Mouse (Mus musculus) spleen, adult 18-20 months (tissue): ENCODE measurements around the gene Map2k5.

Experiments
- DNase-seq, 2 experiments: peaks; one replicate each; pipeline ENCODE4 v3.0.0; 2022; ENCODE audit warnings: mixed read lengths in 2 of 2

The Map2k5 gene

GRCm38 (mm10) chr9:63377270-63378142 is at the start of gene Map2k5:
Gene Map2k5, minus strand, starts transcription at chr9:63377902.
- peak; percentile 83 to 91 for DNase-seq

- DNase-seq, result no peak
Observed at GRCm38 (mm10) chr9:63421096-63421736, 43.5 kb upstream of the Map2k5 start.

GRCm38 (mm10) chr9:63420396-63420795 is 42.7 kb upstream of the Map2k5 start:
- DNase-seq, result no peak

GRCm38 (mm10) chr9:63400176-63400575 is 22.5 kb upstream of the Map2k5 start:
- no peak for DNase-seq

- no peak for DNase-seq
Observed at GRCm38 (mm10) chr9:63399463-63399815, 21.7 kb upstream of the Map2k5 start.

GRCm38 (mm10) chr9:63398611-63399462 is 21.1 kb upstream of the Map2k5 start, which contains the start of gene 2300009A05Rik:
Gene 2300009A05Rik, minus strand, starts transcription at chr9:63399246.
- DNase-seq, result peak; percentile 97 to 98

- DNase-seq, result no peak
Observed at GRCm38 (mm10) chr9:63395612-63396011, 17.9 kb upstream of the Map2k5 start.

- no peak for DNase-seq
Observed at GRCm38 (mm10) chr9:63391307-63391706, 13.6 kb upstream of the Map2k5 start.

GRCm38 (mm10) chr9:63382761-63383160 is 5.1 kb upstream of the Map2k5 start:
- DNase-seq, result no peak

GRCm38 (mm10) chr9:63380326-63380725 is 2.6 kb upstream of the Map2k5 start:
- no peak for DNase-seq

GRCm38 (mm10) chr9:63378174-63378573 is 472 bp upstream of the Map2k5 start:
- DNase-seq, result no peak

- no peak for DNase-seq
Observed at GRCm38 (mm10) chr9:63373315-63373714, 4.4 kb downstream of the Map2k5 start.

GRCm38 (mm10) chr9:63372541-63372940 is 5.2 kb downstream of the Map2k5 start:
- no peak for DNase-seq

GRCm38 (mm10) chr9:63360410-63360809 is 17.3 kb downstream of the Map2k5 start:
- no peak for DNase-seq

- DNase-seq, result no peak
Observed at GRCm38 (mm10) chr9:63359016-63359415, 18.7 kb downstream of the Map2k5 start.

- DNase-seq, result no peak
Observed at GRCm38 (mm10) chr9:63356721-63357120, 21.0 kb downstream of the Map2k5 start.

GRCm38 (mm10) chr9:63356278-63356677 is 21.4 kb downstream of the Map2k5 start:
- DNase-seq, result no peak

GRCm38 (mm10) chr9:63354168-63354567 is 23.5 kb downstream of the Map2k5 start:
- no peak for DNase-seq

- no peak for DNase-seq
Observed at GRCm38 (mm10) chr9:63350030-63350429, 27.7 kb downstream of the Map2k5 start.

GRCm38 (mm10) chr9:63349241-63349640 is 28.5 kb downstream of the Map2k5 start:
- no peak for DNase-seq

GRCm38 (mm10) chr9:63348146-63348545 is 29.6 kb downstream of the Map2k5 start:
- DNase-seq, result no peak

- DNase-seq, result no peak
Observed at GRCm38 (mm10) chr9:63346029-63346428, 31.7 kb downstream of the Map2k5 start.

- DNase-seq, result no peak
Observed at GRCm38 (mm10) chr9:63341761-63342160, 35.9 kb downstream of the Map2k5 start.
